Mouse (Mus musculus): ENCODE results near the gene Nr1h2.
A peak's percentile ranks its signal among the peaks of the same experiment; 100 is the strongest.

The Nr1h2 gene

GRCm38 (mm10) chr7:44553826-44554225 lies at the start of gene Nr1h2:
TSS of gene Nr1h2 (minus strand) at chr7:44553951.
- peak; percentile 97 for DNase-seq

GRCm38 (mm10) chr7:44603186-44603855 lies 49.6 kb upstream of the Nr1h2 start:
- DNase-seq = peak; percentile 50

GRCm38 (mm10) chr7:44602443-44602842 lies 48.7 kb upstream of the Nr1h2 start:
- DNase-seq = peak; percentile 44

GRCm38 (mm10) chr7:44601646-44602045 lies 47.9 kb upstream of the Nr1h2 start:
- no peak for DNase-seq

GRCm38 (mm10) chr7:44600691-44601262 lies 47.0 kb upstream of the Nr1h2 start:
- no peak for DNase-seq

GRCm38 (mm10) chr7:44598336-44598735 lies 44.6 kb upstream of the Nr1h2 start:
- DNase-seq = no peak

- no peak for DNase-seq
Measured at GRCm38 (mm10) chr7:44597666-44598065, 43.9 kb upstream of the Nr1h2 start.

GRCm38 (mm10) chr7:44596996-44597538 lies 43.3 kb upstream of the Nr1h2 start:
- DNase-seq = no peak

GRCm38 (mm10) chr7:44596051-44596450 lies 42.3 kb upstream of the Nr1h2 start:
- no peak for DNase-seq

- DNase-seq = no peak
Measured at GRCm38 (mm10) chr7:44595131-44595561, 41.4 kb upstream of the Nr1h2 start.

- DNase-seq = no peak
Measured at GRCm38 (mm10) chr7:44594291-44594690, 40.5 kb upstream of the Nr1h2 start.

- peak; percentile 92 for DNase-seq
Measured at GRCm38 (mm10) chr7:44593775-44594174, 40.0 kb upstream of the Nr1h2 start.

- DNase-seq = no peak
Measured at GRCm38 (mm10) chr7:44593051-44593450, 39.3 kb upstream of the Nr1h2 start.

GRCm38 (mm10) chr7:44591348-44592116 lies 37.8 kb upstream of the Nr1h2 start:
- DNase-seq = no peak

- peak; percentile 95 for DNase-seq
Measured at GRCm38 (mm10) chr7:44590402-44591347, 36.9 kb upstream of the Nr1h2 start, which contains the start of gene Kcnc3. TSS of gene Kcnc3 (plus strand) at chr7:44590664.

- peak; percentile 40 for DNase-seq
Measured at GRCm38 (mm10) chr7:44589946-44590345, 36.2 kb upstream of the Nr1h2 start.

- DNase-seq = peak; percentile 93
Measured at GRCm38 (mm10) chr7:44589149-44589548, 35.4 kb upstream of the Nr1h2 start.

- DNase-seq = no peak
Measured at GRCm38 (mm10) chr7:44588338-44588737, 34.6 kb upstream of the Nr1h2 start.

- DNase-seq = no peak
Measured at GRCm38 (mm10) chr7:44587676-44588075, 33.9 kb upstream of the Nr1h2 start.

- peak; percentile 86 for DNase-seq
Measured at GRCm38 (mm10) chr7:44586930-44587329, 33.2 kb upstream of the Nr1h2 start.

- peak; percentile 68 for DNase-seq
Measured at GRCm38 (mm10) chr7:44586518-44586917, 32.8 kb upstream of the Nr1h2 start.

- DNase-seq = no peak
Measured at GRCm38 (mm10) chr7:44585606-44586005, 31.9 kb upstream of the Nr1h2 start.
